Mouse (Mus musculus) thymus, adult 18-20 months (tissue): ENCODE results near the gene Vmn2r115.
"Not testable (repeated sequence)": the region's sequence is repeated elsewhere in the genome, so short reads cannot be mapped to it uniquely, and the experiment has no call there.

Experiments used
- DNase-seq, 2 experiments: peaks; one replicate each; pipeline ENCODE4 v3.0.0; 2022; ENCODE audit warnings: mixed read lengths in 2 of 2

Vmn2r115 gene

DNA sequence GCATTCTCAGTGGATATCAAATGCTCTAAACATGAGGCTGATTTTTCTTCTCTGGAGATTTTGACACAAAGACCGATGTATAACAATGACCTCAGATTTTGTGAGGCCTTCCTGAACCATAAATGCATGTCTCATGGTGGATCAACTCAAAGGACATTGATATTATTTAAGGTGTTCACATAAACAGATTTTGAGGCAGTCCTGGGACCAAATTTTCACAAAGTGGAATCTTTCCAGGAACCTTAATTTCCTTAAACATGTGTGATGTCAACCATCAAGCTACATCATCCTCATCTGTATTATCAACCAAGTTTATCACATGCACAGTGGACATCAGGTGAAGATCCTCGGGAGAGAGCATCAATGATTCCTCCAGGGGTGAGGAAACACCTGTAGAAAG, at the start of gene Vmn2r115:
Gene Vmn2r115, plus strand, starts transcription at position 301 of the 400 bp plus-strand sequence.
- not testable (repeated sequence) for DNase-seq

DNA sequence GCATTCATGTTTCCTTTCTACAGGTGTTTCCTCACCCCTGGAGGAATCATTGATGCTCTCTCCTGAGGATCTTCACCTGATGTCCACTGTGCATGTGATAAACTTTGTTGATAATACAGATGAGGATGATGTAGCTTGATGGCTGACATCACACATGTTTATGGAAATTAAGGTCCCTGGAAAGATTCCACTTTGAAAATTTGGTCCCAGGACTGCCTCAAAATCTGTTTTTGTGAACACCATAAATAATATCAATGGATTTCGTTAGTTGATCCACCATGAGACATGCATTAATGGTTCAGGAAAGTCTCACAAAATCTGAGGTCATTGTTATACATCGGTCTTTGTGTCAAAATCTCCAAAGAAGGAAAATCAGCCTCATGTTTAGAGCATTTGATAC, 31.1 kb upstream of the Vmn2r115 start, which contains the start of gene Vmn2r114:
Gene Vmn2r114, minus strand, starts transcription at position 101 of the 400 bp plus-strand sequence.
- DNase-seq = not testable (repeated sequence)

DNA sequence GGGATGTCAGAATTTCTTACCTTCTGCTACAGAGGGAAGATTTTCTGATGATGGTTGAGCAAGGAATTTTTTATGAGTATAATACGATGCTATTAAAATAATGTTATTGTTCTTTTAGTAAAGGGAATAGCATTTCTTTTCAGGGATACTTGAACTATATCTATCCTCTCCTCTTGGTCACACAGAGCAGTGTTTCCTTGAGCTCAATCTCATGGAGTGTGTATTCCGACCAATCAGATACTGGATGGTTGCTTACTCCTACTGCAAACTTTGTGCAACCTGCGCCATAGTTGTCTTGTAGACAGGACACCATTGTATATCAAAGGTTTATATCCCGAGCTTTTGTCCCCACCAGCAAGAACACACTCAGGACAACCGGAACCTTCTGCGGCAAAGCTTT, 12.9 kb upstream of the Vmn2r115 start:
- no peak for DNase-seq

DNA sequence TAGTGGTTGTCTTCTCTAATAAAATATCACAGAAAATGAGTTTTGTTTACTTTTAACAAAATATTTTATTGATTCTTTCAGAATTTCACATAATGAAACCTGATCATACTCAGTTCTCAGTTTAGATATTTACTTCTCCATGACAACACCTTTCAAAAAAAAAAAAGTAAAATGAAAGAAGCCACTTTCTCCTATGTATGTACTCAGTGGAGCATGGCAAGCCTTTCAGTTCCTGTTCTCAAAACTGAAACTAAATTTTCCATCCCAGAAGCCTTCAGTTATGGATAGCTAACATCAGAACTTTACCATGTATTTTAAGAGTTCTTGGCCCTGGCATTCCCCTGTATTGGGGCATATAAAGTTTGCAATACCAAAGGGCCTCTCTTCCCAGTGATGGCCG, 8.1 kb downstream of the Vmn2r115 start:
- no peak for DNase-seq

DNA sequence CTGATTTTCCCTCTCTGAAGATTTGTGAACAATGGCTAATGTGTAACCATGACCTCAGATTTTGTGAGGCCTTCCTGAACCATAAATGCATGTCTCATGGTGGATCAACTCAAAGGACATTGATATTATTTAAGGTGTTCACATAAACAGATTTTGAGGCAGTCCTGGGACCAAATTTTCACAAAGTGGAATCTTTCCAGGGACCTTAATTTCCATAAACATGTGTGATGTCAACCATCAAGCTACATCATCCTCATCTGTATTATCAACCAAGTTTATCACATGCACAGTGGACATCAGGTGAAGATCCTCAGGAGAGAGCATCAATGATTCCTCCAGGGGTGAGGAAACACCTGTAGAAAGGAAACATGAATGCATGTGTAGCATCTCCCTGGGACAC, 40.8 kb downstream of the Vmn2r115 start, which contains the start of gene Vmn2r116:
Gene Vmn2r116, plus strand, starts transcription at position 301 of the 400 bp plus-strand sequence.
- DNase-seq = not testable (repeated sequence)
